In the genomic region with DNA sequence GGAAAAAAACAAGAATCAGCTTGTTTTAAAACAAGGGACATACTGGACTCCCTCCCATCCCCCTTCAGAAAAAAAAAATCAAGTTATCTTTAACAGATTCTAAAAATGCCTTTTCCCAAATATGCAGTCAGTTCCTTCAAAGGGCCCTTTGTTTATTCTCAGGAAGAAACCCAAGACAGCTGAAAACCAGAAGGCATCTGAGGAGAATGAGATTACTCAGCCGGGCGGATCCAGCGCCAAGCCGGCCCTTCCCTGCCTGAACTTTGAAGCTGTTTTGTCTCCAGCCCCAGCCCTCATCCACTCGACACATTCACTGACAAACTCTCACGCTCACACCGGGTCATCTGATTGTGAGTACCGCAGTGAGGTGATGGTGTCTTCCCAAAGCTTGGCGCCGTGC, we compare ENCODE assay signal across 9 mouse cellular contexts.
DNase-seq lines count a peak whose midpoint lies in the region; ATAC-seq and TF ChIP-seq lines count a peak whose summit lies in the region.
"Had no signal": no experiment of that assay in that cellular context is flagged by ENCODE, and none has a peak within 500 bp of the region (broad histone marks: within the 10 kb centered on the region; RNA-seq: fewer than 3 reads in every experiment).

No protein-coding gene starts in this region.

- intact Hi-C loops in gastrocnemius, adult 2 months (cut with DNase I): loop anchor here (5.0 kb wide), 2 partner anchors 40 to 190 kb away; no protein-coding TSS in a partner anchor
- intact Hi-C loops in left cerebral cortex, postnatal 4 days (cut with DNase I): loop anchor here (10.0 kb wide), 2 partner anchors 63 to 743 kb away; no protein-coding TSS in a partner anchor

- H3K9me3 ChIP-seq in hindbrain, embryonic 12.5 days (replicated peaks): no peaks in the 10 kb centered on the region
- H3K9me3 ChIP-seq: neural tube, embryonic 12.5 days had no signal

- peak; percentile 43; the same call in 1 of the 2 replicates for ATAC-seq in hindbrain, embryonic 12.5 days (ENCODE audit: low FRiP score)
- no peak for ATAC-seq in granulocyte monocyte progenitor cell, adult 5-6 weeks (replicated peaks; ENCODE audit: poor library complexity, severe bottlenecking)

- peak overlapping the region; percentile 86 for H3K27ac ChIP-seq in gastrocnemius, adult 2 months
- H3K27ac ChIP-seq in hindbrain, embryonic 12.5 days: peak overlapping the region; percentile 73
- H3K27ac ChIP-seq: neural tube, embryonic 12.5 days had no signal

- peaks cover 12% of the 10 kb centered on the region; the same call in 1 of the 2 replicates for H3K36me3 ChIP-seq in hindbrain, embryonic 12.5 days

- TF ChIP-seq CTCF in gastrocnemius, adult 2 months (IDR thresholded peaks at IDR 0.05): no peak

- peak; percentile 54 to 70 for DNase-seq in cerebellum, postnatal 14 days
- no peak for DNase-seq in cerebellum, postnatal 36 days
- DNase-seq in adipocyte (ENCODE audit: low spot score): peak; percentile 31
- DNase-seq in gastrocnemius, adult 2 months: peak; percentile 83
- DNase-seq in left cerebral cortex, postnatal 4 days: peak; percentile 51
- DNase-seq in ovary, postnatal 36 days (ENCODE audit: low spot score): peak; percentile 68

- H3K27me3 ChIP-seq in hindbrain, embryonic 12.5 days: no peaks in the 10 kb centered on the region
- H3K27me3 ChIP-seq: neural tube, embryonic 12.5 days had no signal

- peaks cover 46% of the 10 kb centered on the region for H3K4me1 ChIP-seq in hindbrain, embryonic 12.5 days

- H3K9ac ChIP-seq in hindbrain, embryonic 12.5 days: no peak overlapping the region
- H3K9ac ChIP-seq: neural tube, embryonic 12.5 days had no signal

- 11% methylated on average over 10 of the region's 10 CpGs for WGBS in hindbrain, embryonic 12.5 days

- H3K4me3 ChIP-seq in gastrocnemius, adult 2 months: peak overlapping the region; percentile 8; the same call in 1 of the 2 replicates
- H3K4me3 ChIP-seq in hindbrain, embryonic 12.5 days: no peak overlapping the region
- H3K4me3 ChIP-seq: neural tube, embryonic 12.5 days had no signal

- no peak overlapping the region for H3K4me2 ChIP-seq in hindbrain, embryonic 12.5 days (replicated peaks)
- H3K4me2 ChIP-seq: neural tube, embryonic 12.5 days had no signal

Comparison
In these comparisons a context has a peak if more than half of its experiments do, and no peak if none do; other contexts are left out.
1. DNase-seq: peak in cerebellum, postnatal 14 days (2 of 2), adipocyte (single experiment), gastrocnemius, adult 2 months (single experiment), left cerebral cortex, postnatal 4 days (single experiment) and ovary, postnatal 36 days (single experiment); none in cerebellum, postnatal 36 days (0 of 2).